Mouse (Mus musculus) heart, embryonic 16.5 days (tissue): ENCODE results near the gene Ankrd50. TPM values are rescaled to one million over a fixed set of nuclear protein-coding genes. Genes with fewer than 3 reads are reported as not detected.

Source experiments
- ATAC-seq: fragments of 200-750 bp; cut with Nextera tagmentation; replicated peaks from 2 replicates; pipeline ENCODE4 v1.8.0; 2017; ENCODE audit warnings: moderate number of reproducible peaks; ENCODE audit not compliant: insufficient read depth, low FRiP score; ENCODE audit errors: extremely low read depth
- H3K27ac ChIP-seq: fragments of 300-500 bp; sonication (generic); 2 replicates; pipeline ENCODE4 v1.5.1; 2014; ENCODE audit warnings: mild to moderate bottlenecking, low read length, control low read depth, moderate library complexity
- H3K27me3 ChIP-seq: fragments of 300-500 bp; sonication (generic); 2 replicates; pipeline ENCODE4 v1.6.1; 2014; ENCODE audit warnings: low read length, mixed read lengths; ENCODE audit not compliant: control insufficient read depth, insufficient read depth
- H3K36me3 ChIP-seq: fragments of 300-500 bp; sonication (generic); 2 replicates; pipeline ENCODE4 v1.6.1; 2014; ENCODE audit not compliant: control insufficient read depth, insufficient read depth
- H3K4me1 ChIP-seq: fragments of 300-500 bp; sonication (generic); 2 replicates; pipeline ENCODE4 v1.6.1; 2014; ENCODE audit warnings: low read length, mixed read lengths; ENCODE audit not compliant: control insufficient read depth, insufficient read depth
- H3K4me2 ChIP-seq: fragments of 300-500 bp; sonication (generic); 2 replicates; pipeline ENCODE4 v1.6.1; 2014; ENCODE audit warnings: low read depth, mild to moderate bottlenecking, control low read depth, low read length
- H3K4me3 ChIP-seq: fragments of 300-500 bp; sonication (generic); 2 replicates; pipeline ENCODE4 v1.5.1; 2014; ENCODE audit warnings: mild to moderate bottlenecking, control low read depth, low read length
- H3K9ac ChIP-seq: fragments of 300-500 bp; sonication (generic); 2 replicates; pipeline ENCODE4 v1.6.1; 2014; ENCODE audit warnings: low read length, control low read depth
- H3K9me3 ChIP-seq: fragments of 300-500 bp; sonication (generic); replicated peaks from 2 replicates; pipeline ENCODE4 v1.6.1; 2016; ENCODE audit warnings: low read length; ENCODE audit not compliant: control insufficient read depth
- WGBS: fragments of 180-500 bp; shearing (Covaris S2); extraction: QIAGEN DNeasy Blood & Tissue Kit; methylation state at CpG from one replicate; pipeline ENCODE4 v1.1.7; 2014; 5-methylcytosine and 5-hydroxymethylcytosine counted together
- polyA plus RNA-seq: library from polyadenylated mRNA; unstranded; fragments of >200 nt; fragmentation: Nextera tagmentation; extraction: Ambion mirVana; gene quantifications from 2 replicates; pipeline ENCODE4 v1.2.1, GENCODE M21; 2015

The Ankrd50 gene
- polyA plus RNA-seq, 1 experiment from 2014 or later, result 12.9 TPM

DNA sequence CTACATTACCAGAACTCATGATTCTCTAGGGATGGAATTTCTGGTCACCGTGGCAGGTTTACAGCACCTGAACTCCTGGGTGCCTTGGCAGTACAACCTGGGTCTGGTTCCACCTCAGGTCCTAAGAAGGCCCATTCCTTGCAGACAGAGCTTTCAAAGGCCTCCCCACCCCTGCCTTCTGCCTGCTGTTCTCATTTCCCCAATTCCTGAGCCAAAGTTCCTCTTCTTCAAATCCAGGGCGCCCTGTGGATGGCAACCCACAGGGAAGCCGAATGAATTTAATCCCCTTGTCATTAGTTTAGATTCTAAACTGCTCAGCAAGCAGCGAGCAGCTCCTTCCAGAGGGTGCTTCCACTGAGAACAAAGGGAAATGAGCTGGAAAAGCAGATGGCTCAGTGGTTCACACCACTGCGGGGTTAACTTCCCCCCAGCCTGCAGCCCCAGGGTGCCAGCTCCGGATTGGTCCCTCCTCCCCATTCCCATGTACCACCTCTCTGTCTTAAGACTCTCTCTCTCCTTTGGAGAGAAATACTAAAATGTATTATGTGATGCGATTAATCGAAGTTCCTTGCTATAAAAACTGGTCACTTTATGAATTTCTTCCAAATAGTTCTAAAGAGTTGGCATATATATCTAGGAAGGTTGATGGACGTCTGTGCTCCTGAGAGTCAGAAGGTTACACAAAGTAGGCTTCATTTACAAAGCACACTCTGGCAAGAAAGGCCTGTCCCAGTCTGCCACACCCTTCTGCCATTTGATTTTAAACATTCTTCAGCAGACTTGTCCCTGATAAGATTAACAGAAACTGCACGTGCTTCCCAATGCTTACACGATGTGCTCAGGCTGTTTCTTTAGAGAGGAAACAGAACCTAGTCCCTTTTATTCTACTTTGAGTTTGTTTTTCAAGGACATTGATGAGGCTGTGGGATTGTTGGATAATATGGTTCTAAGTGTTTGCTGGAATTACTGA is 50.9 kb downstream of the Ankrd50 start:
- no peak for ATAC-seq
- H3K9ac ChIP-seq, result no peak overlapping the region
- H3K4me3 ChIP-seq, result no peak overlapping the region
- H3K4me1 ChIP-seq, result peaks cover 6% of the 10 kb centered on the region
- no peaks in the 10 kb centered on the region for H3K9me3 ChIP-seq
- no peak overlapping the region for H3K4me2 ChIP-seq
- H3K36me3 ChIP-seq, result no peaks in the 10 kb centered on the region
- H3K27ac ChIP-seq, result no peak overlapping the region
- H3K27me3 ChIP-seq, result no peaks in the 10 kb centered on the region
- 29% methylated on average over 11 of the region's 11 CpGs for WGBS

DNA sequence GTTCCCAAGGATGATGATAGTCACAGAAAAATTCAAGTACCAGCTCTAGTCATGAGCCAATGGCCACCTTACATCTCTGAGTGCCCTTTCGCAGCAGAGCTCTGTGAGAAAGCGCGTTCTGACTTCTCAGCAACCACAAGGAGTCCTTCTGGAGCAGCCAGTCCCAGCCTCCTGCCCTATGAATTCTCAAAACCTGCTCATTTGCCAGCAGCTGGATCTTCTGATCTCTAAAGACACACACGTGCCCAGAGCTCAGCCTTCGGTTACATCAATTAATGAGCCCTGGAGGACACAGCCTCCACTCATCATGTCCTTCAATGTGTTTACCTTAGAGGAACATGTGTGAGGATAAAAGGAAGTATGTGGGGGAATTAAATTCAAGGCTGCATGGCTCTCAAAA is 53.2 kb downstream of the Ankrd50 start:
- ATAC-seq, result no peak
- 88% methylated on average over 5 of the region's 5 CpGs for WGBS

DNA sequence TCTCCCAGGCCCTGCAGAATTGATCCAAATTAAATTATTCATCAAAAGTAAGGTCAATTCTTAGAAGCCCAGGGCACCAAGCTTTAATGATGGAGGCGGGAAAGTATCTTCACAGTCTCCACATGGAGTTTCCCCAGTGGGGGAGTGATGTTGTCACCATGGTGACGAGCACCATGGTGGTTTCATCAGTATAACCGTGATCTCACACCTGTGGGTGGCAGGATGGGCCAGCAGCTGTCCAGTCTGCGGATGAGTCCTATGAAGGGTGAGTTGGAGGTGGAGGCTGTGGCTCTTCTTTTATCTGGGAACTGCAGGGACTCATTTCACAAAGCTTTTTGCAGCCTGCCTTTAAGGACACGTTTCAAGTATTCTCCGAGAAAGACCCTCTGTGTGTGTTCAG is 53.6 kb downstream of the Ankrd50 start:
- no peak overlapping the region for H3K9ac ChIP-seq
- no peaks in the 10 kb centered on the region for H3K9me3 ChIP-seq
- WGBS, result 80% methylated on average over 6 of the region's 6 CpGs
- H3K4me3 ChIP-seq, result no peak overlapping the region
- ATAC-seq, result no peak
- H3K4me1 ChIP-seq, result peaks cover 6% of the 10 kb centered on the region
- no peak overlapping the region for H3K4me2 ChIP-seq
- no peaks in the 10 kb centered on the region for H3K27me3 ChIP-seq
- no peak overlapping the region for H3K27ac ChIP-seq
- no peaks in the 10 kb centered on the region for H3K36me3 ChIP-seq

More for the DNA sequence above, 53.2 kb downstream of the Ankrd50 start:
- peaks cover 6% of the 10 kb centered on the region for H3K4me1 ChIP-seq
- H3K27ac ChIP-seq, result no peak overlapping the region
- no peak overlapping the region for H3K9ac ChIP-seq
- no peaks in the 10 kb centered on the region for H3K36me3 ChIP-seq
- H3K4me3 ChIP-seq, result no peak overlapping the region
- no peaks in the 10 kb centered on the region for H3K9me3 ChIP-seq
- H3K27me3 ChIP-seq, result no peaks in the 10 kb centered on the region
- no peak overlapping the region for H3K4me2 ChIP-seq

DNA sequence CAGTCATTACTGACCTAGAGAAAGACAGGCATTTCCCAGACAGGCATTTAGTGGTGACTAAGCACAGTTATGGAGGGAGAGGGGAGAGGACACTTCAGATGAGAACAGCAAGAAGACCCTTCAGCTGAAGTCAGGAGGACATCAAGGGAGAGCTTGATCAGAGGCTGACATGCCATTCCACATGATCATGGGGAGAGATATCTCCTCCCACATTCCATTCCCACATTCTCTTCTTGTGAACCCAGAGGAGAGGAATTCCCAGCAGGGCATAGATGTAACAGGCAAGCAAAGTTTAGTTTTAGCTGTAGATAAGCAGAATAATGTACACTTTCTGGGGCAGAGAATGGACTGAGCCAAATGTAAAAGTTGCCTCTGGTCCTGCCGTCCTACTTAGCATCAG is 57.4 kb downstream of the Ankrd50 start:
- no peak overlapping the region for H3K27ac ChIP-seq
- H3K4me2 ChIP-seq, result no peak overlapping the region
- no peaks in the 10 kb centered on the region for H3K27me3 ChIP-seq
- no peaks in the 10 kb centered on the region for H3K9me3 ChIP-seq
- H3K9ac ChIP-seq, result no peak overlapping the region
- no peak for ATAC-seq
- 31% methylated on average over 1 of the region's 1 CpGs for WGBS
- no peak overlapping the region for H3K4me3 ChIP-seq
- no peaks in the 10 kb centered on the region; the same call in 1 of the 2 replicates for H3K4me1 ChIP-seq
- no peaks in the 10 kb centered on the region for H3K36me3 ChIP-seq

DNA sequence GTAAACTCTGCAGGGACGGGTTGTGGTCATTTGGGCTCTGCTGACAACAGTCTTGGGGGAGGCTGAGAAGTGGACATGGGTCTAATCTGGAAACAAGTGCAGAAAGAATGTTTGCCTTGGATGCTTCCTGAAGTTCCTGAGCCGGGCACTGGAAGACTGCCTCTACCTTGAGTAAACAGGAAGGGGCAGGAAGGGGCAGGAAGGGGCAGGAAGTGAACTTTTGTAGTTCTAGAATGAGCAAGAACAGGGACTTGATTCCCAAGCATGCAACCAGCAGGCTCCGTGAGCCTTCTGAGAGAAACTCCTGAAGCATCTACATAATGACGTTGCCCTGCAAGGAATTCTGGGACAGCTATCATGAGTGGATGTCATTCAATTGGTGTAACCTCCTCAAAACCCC is 60.7 kb downstream of the Ankrd50 start:
- no peak for ATAC-seq

DNA sequence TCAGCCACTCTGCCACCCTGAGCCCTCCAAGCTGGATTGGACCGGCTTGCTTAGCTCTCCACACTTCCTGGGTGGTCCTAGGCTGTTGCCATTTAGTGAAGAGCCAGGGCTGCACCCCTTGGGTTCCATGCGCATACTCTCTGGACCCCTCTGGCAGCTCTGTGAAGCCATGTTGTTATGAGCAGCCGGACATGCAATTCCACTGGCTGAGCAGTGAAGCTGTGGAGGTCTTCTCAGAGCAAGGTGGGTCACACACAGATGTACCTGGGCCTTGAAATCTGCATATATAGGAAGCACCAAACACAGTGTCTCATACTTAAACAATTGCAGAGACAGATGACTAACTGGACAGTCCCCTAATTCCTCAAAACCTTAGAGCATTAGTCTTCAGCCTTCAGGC is 64.7 kb downstream of the Ankrd50 start:
- 0 out of 2 replicates have a peak, but pooled peaks cover 2% of the 10 kb centered on the region for H3K9me3 ChIP-seq

More for the DNA sequence above, 60.7 kb downstream of the Ankrd50 start:
- no peaks in the 10 kb centered on the region; the same call in 1 of the 2 replicates for H3K4me1 ChIP-seq
- 0 out of 2 replicates have a peak, but pooled peaks cover 2% of the 10 kb centered on the region for H3K9me3 ChIP-seq
- H3K4me3 ChIP-seq, result no peak overlapping the region
- no peaks in the 10 kb centered on the region for H3K27me3 ChIP-seq
- H3K27ac ChIP-seq, result no peak overlapping the region
- 52% methylated on average over 4 of the region's 4 CpGs for WGBS
- no peaks in the 10 kb centered on the region for H3K36me3 ChIP-seq
- H3K4me2 ChIP-seq, result no peak overlapping the region
- H3K9ac ChIP-seq, result no peak overlapping the region

DNA sequence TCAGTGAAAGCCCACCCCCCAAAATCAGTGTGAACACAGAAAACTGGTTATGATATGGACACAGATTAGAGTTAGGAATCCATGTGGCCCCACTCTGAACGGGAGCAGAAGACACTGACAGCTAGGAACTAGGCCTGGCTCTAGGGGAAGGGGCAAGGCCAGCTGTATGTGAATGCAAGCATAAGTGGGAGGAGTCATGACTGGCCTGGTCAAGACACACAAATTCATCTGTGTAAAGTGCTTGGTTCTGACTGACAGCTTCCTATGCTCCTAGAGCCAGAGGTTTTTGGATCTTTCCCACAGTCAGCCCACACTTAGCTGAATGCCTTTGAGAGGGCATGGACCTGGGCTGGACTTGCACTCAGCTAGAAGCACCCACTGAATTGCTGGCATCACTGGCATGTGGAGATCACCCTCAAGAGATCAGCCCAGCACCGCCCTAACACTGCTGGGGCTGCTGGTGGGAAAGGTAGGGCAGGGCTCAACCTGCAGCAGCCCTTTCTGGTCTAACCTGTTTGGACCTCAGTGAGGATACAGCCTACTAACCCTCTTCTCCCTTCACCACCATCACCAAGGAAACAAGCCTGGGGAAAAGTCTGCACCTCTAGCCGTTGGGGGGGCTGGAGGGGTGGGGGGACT is 69.2 kb downstream of the Ankrd50 start:
- WGBS, result 64% methylated on average over 3 of the region's 3 CpGs
- no peak overlapping the region for H3K27ac ChIP-seq
- H3K9me3 ChIP-seq, result no peaks in the 10 kb centered on the region

More for the DNA sequence above, 64.7 kb downstream of the Ankrd50 start:
- no peaks in the 10 kb centered on the region for H3K27me3 ChIP-seq
- H3K27ac ChIP-seq, result no peak overlapping the region
- 81% methylated on average over 3 of the region's 3 CpGs for WGBS
- H3K4me1 ChIP-seq, result no peaks in the 10 kb centered on the region
- no peak overlapping the region for H3K4me2 ChIP-seq
- ATAC-seq, result no peak
- H3K9ac ChIP-seq, result no peak overlapping the region
- no peaks in the 10 kb centered on the region for H3K36me3 ChIP-seq
- H3K4me3 ChIP-seq, result no peak overlapping the region

More for the DNA sequence above, 69.2 kb downstream of the Ankrd50 start:
- Histone ChIP-seq H3K4me3 (no peak overlapping the region), H3K36me3 (no peaks in the 10 kb centered on the region), H3K27me3 (no peaks in the 10 kb centered on the region), H3K4me2 (no peak overlapping the region), H3K4me1 (no peaks in the 10 kb centered on the region), H3K9ac (no peak overlapping the region)
- ATAC-seq, result no peak
